Mouse (Mus musculus) cortical plate, adult 2 months (tissue): ENCODE measurements at regions not wholly inside any gene's neighbourhood (a gene's known extent, or its start where the extent isn't known, plus 50 kb on each side); places are given as distances from the start of the nearest gene placed in this dataset.

Experiments used
- H3K27ac ChIP-seq: fragments of 200-500 bp; 2 replicates; pipeline ENCODE4 v1.5.1; 2012; ENCODE audit warnings: low read length, control low read depth, inconsistent platforms; ENCODE audit not compliant: insufficient read depth
- H3K4me1 ChIP-seq: fragments of 200-500 bp; 2 replicates; pipeline ENCODE4 v1.6.1; 2011; ENCODE audit warnings: low read length; ENCODE audit not compliant: control insufficient read depth, insufficient read depth
- H3K4me3 ChIP-seq: fragments of 200-500 bp; 2 replicates; pipeline ENCODE4 v1.5.1; 2011; ENCODE audit warnings: mild to moderate bottlenecking, low read length, control low read depth; ENCODE audit not compliant: insufficient read depth
- CTCF ChIP-seq: fragments of 200-500 bp; IDR thresholded peaks from 2 replicates; pipeline ENCODE4 v1.5.1; 2011; ENCODE audit warnings: mild to moderate bottlenecking, control low read depth, low read length; ENCODE audit not compliant: insufficient read depth; ENCODE audit errors: extremely low read depth
- POLR2A ChIP-seq: fragments of 200-500 bp; IDR thresholded peaks from 2 replicates; pipeline ENCODE4 v1.6.1; 2011; ENCODE audit warnings: mild to moderate bottlenecking, low read length, control low read depth; ENCODE audit not compliant: insufficient read depth; ENCODE audit errors: extremely low read depth

GRCm38 (mm10) chr7:136707200-136708003 lies 187.0 kb upstream of the Mgmt start:
- Histone ChIP-seq H3K4me3 (no peak overlapping the region), H3K4me1 (no peaks in the 10 kb centered on the region), H3K27ac (no peak overlapping the region)
- TF ChIP-seq CTCF (no peak), POLR2A (no peak)

DNA sequence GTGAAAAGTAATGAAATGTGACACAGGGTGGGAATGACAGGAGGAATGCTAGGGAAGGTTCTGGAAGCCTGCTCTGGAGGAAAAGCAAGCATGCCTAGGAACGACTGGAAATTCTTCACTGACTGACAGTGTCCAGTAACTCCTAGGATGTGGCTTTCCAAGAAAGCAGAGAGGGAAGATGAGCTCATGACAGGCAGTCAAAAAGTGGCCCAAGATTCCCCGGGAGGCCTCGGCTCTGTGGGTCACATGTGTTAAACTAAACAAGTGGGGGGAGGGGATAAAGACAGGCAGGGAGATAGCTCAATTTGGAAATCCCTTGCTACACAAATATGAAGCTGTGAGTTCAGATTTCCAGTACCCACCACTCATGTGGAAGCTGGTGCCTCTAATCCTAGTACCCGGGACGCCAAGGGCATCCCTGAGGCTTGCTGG lies 186.4 kb upstream of the Mgmt start:
- Histone ChIP-seq H3K27ac (no peak overlapping the region), H3K4me1 (no peaks in the 10 kb centered on the region), H3K4me3 (no peak overlapping the region)
- no peak for TF ChIP-seq CTCF
- no peak for TF ChIP-seq POLR2A

DNA sequence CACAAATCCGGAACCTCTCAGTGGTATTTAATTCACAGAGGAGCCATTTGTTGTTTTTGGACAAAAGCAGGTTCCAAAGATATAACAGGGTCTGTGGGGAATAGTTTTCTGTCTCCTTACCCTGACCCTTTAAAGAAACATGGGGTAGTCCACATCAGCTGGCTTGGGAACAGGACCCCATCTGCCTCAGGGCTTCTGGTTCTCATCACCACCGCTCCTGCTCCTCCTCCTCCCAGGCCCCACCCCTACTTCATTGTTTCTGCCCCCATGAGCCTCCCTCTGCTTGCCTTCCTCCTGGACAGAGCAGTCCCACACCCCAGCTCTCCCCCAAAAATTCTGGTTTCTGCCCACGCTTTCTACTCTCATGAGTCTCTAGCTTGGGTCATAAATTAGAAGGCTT lies 183.8 kb upstream of the Mgmt start:
- Histone ChIP-seq H3K27ac (no peak overlapping the region), H3K4me1 (no peaks in the 10 kb centered on the region), H3K4me3 (no peak overlapping the region)
- TF ChIP-seq CTCF = no peak
- TF ChIP-seq POLR2A = no peak

GRCm38 (mm10) chr7:136712962-136713640 lies 181.3 kb upstream of the Mgmt start:
- Histone ChIP-seq H3K4me3 (no peak overlapping the region), H3K27ac (no peak overlapping the region), H3K4me1 (no peaks in the 10 kb centered on the region)
- no peak for TF ChIP-seq CTCF
- TF ChIP-seq POLR2A = no peak

DNA sequence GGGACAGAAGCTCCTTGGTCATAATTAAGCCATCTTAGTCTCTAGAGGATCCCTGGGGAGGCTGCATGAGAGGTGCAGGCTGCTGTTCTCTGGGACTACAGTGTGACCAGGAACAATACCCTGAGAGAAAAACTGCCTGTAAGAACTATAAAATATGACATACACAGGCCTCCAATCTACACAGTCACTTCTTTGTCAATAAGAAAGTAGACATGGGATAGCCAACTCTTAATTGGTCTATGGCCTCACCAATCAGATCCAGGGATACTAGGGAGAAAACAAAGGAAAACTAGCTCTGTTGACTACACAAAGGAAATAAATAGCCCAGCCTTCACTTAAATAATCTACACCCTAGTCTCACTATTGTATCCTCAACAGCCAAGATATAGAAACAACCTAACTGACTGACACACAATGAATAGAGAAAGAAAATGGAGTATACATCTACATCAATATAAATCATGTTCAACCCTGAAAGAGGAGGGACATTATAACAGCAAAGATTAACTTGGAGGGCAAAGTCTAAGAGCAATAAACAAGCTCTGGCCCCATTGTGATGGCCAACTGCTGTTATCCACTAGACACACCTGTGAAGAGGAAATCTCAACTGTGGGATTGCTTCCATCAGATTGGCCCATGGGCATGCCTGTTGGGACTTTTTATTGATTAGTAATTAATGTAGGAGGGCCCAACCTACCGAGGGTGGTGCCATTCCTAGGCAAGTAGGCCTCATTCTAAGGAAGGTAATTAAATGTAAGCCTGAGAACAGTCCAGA lies 166.6 kb upstream of the Mgmt start:
- Histone ChIP-seq H3K4me1 (no peaks in the 10 kb centered on the region; the same call in 1 of the 2 replicates), H3K4me3 (no peak overlapping the region), H3K27ac (no peak overlapping the region)
- no peak for TF ChIP-seq POLR2A
- no peak for TF ChIP-seq CTCF

- Histone ChIP-seq H3K4me1 (no peaks in the 10 kb centered on the region), H3K4me3 (no peak overlapping the region), H3K27ac (no peak overlapping the region)
- TF ChIP-seq CTCF (no peak), POLR2A (no peak)
Observed at GRCm38 (mm10) chr7:136742171-136742570, 152.2 kb upstream of the Mgmt start.

GRCm38 (mm10) chr7:136745412-136745811 lies 149.0 kb upstream of the Mgmt start:
- no peaks in the 10 kb centered on the region for H3K4me1 ChIP-seq

DNA sequence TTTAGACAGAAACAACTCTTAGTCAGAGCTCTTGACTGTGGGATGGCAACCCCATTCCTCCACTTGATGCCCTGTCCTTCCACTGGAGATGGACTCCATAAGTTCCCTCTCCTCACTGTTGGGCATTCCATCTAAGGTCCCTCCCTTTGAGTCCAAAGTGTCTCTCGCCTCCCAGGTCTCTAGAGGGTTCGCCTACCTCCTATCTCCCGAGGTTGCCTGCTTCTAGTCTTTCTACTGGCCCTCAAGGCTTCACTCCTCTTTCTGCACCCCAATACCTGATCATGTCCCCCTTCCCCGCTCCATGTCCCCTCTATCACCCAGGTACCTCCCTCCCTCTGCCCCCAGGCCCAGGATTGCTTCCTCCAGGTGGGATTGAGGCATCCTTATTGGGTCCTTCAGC lies 142.9 kb upstream of the Mgmt start:
- no peak for TF ChIP-seq POLR2A
- TF ChIP-seq CTCF = no peak
- H3K27ac ChIP-seq = no peak overlapping the region
- H3K4me1 ChIP-seq = no peaks in the 10 kb centered on the region
- H3K4me3 ChIP-seq = no peak overlapping the region

More at GRCm38 (mm10) chr7:136745412-136745811, 149.0 kb upstream of the Mgmt start:
- no peak for TF ChIP-seq POLR2A
- TF ChIP-seq CTCF = no peak
- no peak overlapping the region for H3K27ac ChIP-seq
- H3K4me3 ChIP-seq = no peak overlapping the region

GRCm38 (mm10) chr7:136754821-136755220 lies 139.6 kb upstream of the Mgmt start:
- H3K4me1 ChIP-seq = no peaks in the 10 kb centered on the region
- no peak overlapping the region for H3K27ac ChIP-seq
- H3K4me3 ChIP-seq = no peak overlapping the region
- no peak for TF ChIP-seq POLR2A
- TF ChIP-seq CTCF = no peak
